Mouse (Mus musculus): ENCODE results near the gene Col11a1. TPM values are rescaled to one million over a fixed set of nuclear protein-coding genes. Genes with fewer than 3 reads are reported as not detected.

Col11a1 gene
- polyA plus RNA-seq, 1 experiment from 2014 or later = 9.4 TPM

DNA sequence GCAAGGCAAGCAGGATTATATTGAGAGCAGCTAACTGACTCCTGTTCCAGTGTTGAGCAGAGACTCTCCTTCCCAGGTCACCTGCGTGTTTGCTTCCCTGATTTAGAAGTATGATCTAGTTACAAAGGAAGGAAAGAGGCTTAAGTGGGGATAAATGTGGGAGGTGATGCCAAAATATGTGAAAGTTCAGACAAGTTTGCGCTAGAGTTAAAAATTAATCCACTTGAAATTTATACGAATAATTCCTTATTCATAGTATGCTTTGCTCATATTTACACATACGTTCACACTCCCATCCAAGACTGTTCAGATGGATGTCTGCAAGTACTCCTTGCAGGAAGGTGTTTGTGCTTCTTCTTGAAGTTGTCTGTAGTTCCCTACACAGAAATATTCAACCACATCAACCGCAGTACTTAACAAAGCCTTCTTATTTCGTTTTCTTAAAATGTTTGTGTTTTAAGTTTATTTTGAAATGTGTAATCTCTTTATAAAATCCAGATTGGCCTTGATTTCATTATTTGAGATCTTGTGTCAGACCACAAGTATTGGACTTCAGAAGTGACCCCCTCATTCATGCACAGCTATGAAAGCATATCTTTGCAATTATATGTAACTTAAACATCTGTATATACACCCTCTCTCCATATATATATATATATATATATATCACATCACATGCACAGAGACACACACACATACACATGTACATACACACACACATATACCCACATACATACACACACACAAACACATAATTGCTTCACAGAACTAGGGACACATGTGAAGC, 167.8 kb downstream of the Col11a1 start:
- Histone ChIP-seq H3K4me3 (replicated peaks) (no peak overlapping the region), H3K4me2 (no peak overlapping the region), H3K27me3 (no peaks in the 10 kb centered on the region), H3K36me3 (no peaks in the 10 kb centered on the region), H3K4me1 (no peaks in the 10 kb centered on the region), H3K9ac (no peak overlapping the region), H3K27ac (no peak overlapping the region), H3K9me3 (replicated peaks) (no peaks in the 10 kb centered on the region)
- WGBS = 88% methylated on average over 6 of the region's 6 CpGs
- ATAC-seq (replicated peaks; ENCODE audit: low FRiP score) = no peak

DNA sequence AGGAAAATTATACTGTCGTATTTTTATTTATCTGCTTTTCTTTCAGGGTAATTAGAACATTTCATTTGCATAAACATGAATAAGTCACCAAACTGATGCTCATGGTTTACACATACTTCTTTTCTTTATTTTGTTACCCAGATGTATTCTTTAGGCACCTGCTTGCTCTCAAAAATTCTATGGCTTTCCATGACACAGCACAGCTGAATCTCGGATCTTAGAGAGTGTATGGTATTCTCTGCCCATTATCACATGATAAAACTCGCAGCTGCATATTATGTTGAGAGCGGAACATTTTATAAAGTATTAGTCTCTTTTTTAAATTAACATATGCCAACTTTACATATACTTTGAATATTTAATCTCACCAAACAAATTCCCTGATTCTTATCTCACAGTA, 181.9 kb downstream of the Col11a1 start:
- 92% methylated on average over 4 of the region's 4 CpGs for WGBS
- H3K27ac ChIP-seq = no peak overlapping the region
- no peak overlapping the region for H3K9ac ChIP-seq
- no peaks in the 10 kb centered on the region for H3K9me3 ChIP-seq (replicated peaks)
- H3K4me3 ChIP-seq (replicated peaks) = no peak overlapping the region
- H3K27me3 ChIP-seq = no peaks in the 10 kb centered on the region
- H3K4me1 ChIP-seq = no peaks in the 10 kb centered on the region
- no peak for ATAC-seq (replicated peaks; ENCODE audit: low FRiP score)
- no peak overlapping the region for H3K4me2 ChIP-seq
- no peaks in the 10 kb centered on the region for H3K36me3 ChIP-seq

DNA sequence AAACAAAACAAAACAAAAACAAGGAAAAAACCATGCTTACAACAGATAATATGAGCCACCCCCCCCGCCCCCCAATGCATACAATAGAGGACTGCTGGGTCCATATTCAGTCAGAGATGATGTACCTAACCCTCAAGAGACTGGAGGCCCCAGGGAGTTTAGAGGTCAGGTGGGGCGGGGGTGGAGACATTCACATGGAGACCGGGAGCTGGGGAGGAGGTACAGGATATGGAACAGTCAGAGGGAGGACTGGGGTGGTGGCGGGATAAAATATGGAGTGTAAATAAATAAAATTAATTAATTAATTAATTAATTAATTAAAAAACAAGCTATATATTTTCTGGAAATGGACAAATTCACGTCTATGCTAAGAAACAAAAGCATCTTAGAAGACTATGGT, 185.8 kb downstream of the Col11a1 start:
- Histone ChIP-seq H3K9ac (no peak overlapping the region), H3K9me3 (replicated peaks) (no peaks in the 10 kb centered on the region), H3K4me1 (no peaks in the 10 kb centered on the region), H3K36me3 (no peaks in the 10 kb centered on the region), H3K27me3 (no peaks in the 10 kb centered on the region), H3K4me2 (no peak overlapping the region), H3K27ac (no peak overlapping the region), H3K4me3 (replicated peaks) (no peak overlapping the region)
- no peak for ATAC-seq (replicated peaks; ENCODE audit: low FRiP score)
- WGBS = 82% methylated on average over 5 of the region's 5 CpGs

DNA sequence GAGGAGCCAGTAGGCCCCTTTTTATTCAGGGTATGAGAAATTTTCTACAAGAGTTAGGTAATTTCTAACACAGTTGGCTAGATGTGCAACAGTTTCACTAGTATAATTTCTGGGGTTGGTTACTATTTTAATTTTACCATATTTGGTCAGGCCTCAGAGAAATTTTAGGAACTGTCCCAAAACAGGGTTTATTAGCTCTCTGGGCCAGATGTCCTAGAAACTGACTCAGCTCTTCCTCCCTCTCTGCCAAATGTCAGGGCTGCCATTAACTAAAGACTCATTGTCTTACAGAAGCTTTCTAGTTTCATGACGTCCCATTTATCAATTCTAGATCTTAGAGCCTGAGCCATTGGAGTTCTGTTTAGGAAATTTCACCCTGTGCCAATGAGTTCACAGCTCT, 199.2 kb downstream of the Col11a1 start:
- 47% methylated on average over 1 of the region's 1 CpGs for WGBS

More for the DNA sequence above, 199.2 kb downstream of the Col11a1 start:
- Histone ChIP-seq H3K4me1 (no peaks in the 10 kb centered on the region), H3K27me3 (no peaks in the 10 kb centered on the region), H3K27ac (no peak overlapping the region), H3K4me3 (replicated peaks) (no peak overlapping the region), H3K4me2 (no peak overlapping the region), H3K36me3 (no peaks in the 10 kb centered on the region), H3K9me3 (replicated peaks) (no peaks in the 10 kb centered on the region), H3K9ac (no peak overlapping the region)
- ATAC-seq (replicated peaks; ENCODE audit: low FRiP score) = no peak

Measured in kidney, embryonic 15.5 days (tissue).